Mouse (Mus musculus) forebrain, postnatal 0 days (tissue): ENCODE measurements around the gene Slco4c1. TPM values are rescaled to one million over a fixed set of nuclear protein-coding genes. Genes with fewer than 3 reads are reported as not detected.
A peak's percentile ranks its signal among the peaks of the same experiment; 100 is the strongest.

Experiments
- ATAC-seq: fragments of 200-750 bp; cut with Nextera tagmentation; 2 replicates; pipeline ENCODE4 v1.8.0; 2017; ENCODE audit warnings: mild to moderate bottlenecking, moderate library complexity
- DNase-seq: peaks from one replicate; pipeline ENCODE4 v3.0.0-alpha.2; 2015
- H3K27ac ChIP-seq: fragments of 300-500 bp; sonication (generic); 2 replicates; pipeline ENCODE4 v1.5.1; 2014; ENCODE audit warnings: low read depth, mild to moderate bottlenecking, antibody characterized with exemption, low read length, moderate library complexity, mixed read lengths
- H3K27me3 ChIP-seq: fragments of 300-500 bp; sonication (generic); 2 replicates; pipeline ENCODE4 v1.6.1; 2014; ENCODE audit warnings: mild to moderate bottlenecking, low read length, mixed read lengths; ENCODE audit not compliant: insufficient read depth
- H3K36me3 ChIP-seq: fragments of 300-500 bp; sonication (generic); 2 replicates; pipeline ENCODE4 v1.6.1; 2014; ENCODE audit warnings: mild to moderate bottlenecking, moderate library complexity; ENCODE audit not compliant: insufficient read depth
- H3K4me1 ChIP-seq: fragments of 300-500 bp; sonication (generic); 2 replicates; pipeline ENCODE4 v1.6.1; 2014; ENCODE audit warnings: antibody characterized with exemption; ENCODE audit not compliant: insufficient read depth
- H3K4me2 ChIP-seq: fragments of 300-500 bp; sonication (generic); 2 replicates; pipeline ENCODE4 v1.6.1; 2014; ENCODE audit warnings: low read depth, mild to moderate bottlenecking, moderate library complexity
- H3K4me3 ChIP-seq: fragments of 300-500 bp; sonication (generic); 2 replicates; pipeline ENCODE4 v1.5.1; 2014; ENCODE audit warnings: low read depth, low read length, mixed read lengths
- H3K9ac ChIP-seq: fragments of 300-500 bp; sonication (generic); 2 replicates; pipeline ENCODE4 v1.6.1; 2014; ENCODE audit warnings: mild to moderate bottlenecking
- H3K9me3 ChIP-seq: fragments of 300-500 bp; sonication (generic); 2 replicates; pipeline ENCODE4 v1.6.1; 2016; ENCODE audit warnings: low read length
- CTCF ChIP-seq: sonication (generic); IDR thresholded peaks from 2 replicates; pipeline ENCODE4 v1.5.1; 2016; ENCODE audit warnings: antibody characterized with exemption, control low read depth, low read depth
- WGBS: fragments of 180-500 bp; shearing (Covaris S2); extraction: QIAGEN DNeasy Blood & Tissue Kit; methylation state at CpG from one replicate; pipeline ENCODE4 v1.1.7; 2014; 5-methylcytosine and 5-hydroxymethylcytosine counted together
- polyA plus RNA-seq: library from polyadenylated mRNA; unstranded; fragments of >200 nt; fragmentation: Nextera tagmentation; extraction: Ambion mirVana; gene quantifications from 2 replicates; pipeline ENCODE4 v1.2.1, GENCODE M21; 2015
- total RNA-seq: library from RNA; depleted of rRNA; stranded (reverse); fragments of >200 nt; gene quantifications from 2 replicates; pipeline ENCODE4 v1.2.3, GENCODE M21; 2014; rRNA removed

Gene Slco4c1
- total RNA-seq: 1.4 and 1.5 TPM in 2 replicates
- 0.62 and 0.63 TPM in 2 replicates for polyA plus RNA-seq

GRCm38 (mm10) chr1:96871528-96872360, at the start of gene Slco4c1:
Slco4c1 (minus strand) TSS chr1:96872171.
- H3K9me3 ChIP-seq: no peaks in the 10 kb centered on the region
- ATAC-seq (peak; percentile 83), DNase-seq (peak; percentile 38)
- peak within 1 kb of the TSS; percentile 60 for H3K4me3 ChIP-seq
- no peak for TF ChIP-seq CTCF
- no peak within 1 kb of the TSS for H3K27ac ChIP-seq
- peak within 1 kb of the TSS; percentile 68 for H3K9ac ChIP-seq
- 2% methylated on average over 40 of the region's 40 CpGs for WGBS
- no peaks in the 10 kb centered on the region for H3K36me3 ChIP-seq
- H3K27me3 ChIP-seq: no peaks in the 10 kb centered on the region
- no peaks in the 10 kb centered on the region for H3K4me1 ChIP-seq
- peak within 1 kb of the TSS; percentile 87 for H3K4me2 ChIP-seq

- H3K4me3 ChIP-seq: no peak overlapping the region
- no peaks in the 10 kb centered on the region for H3K36me3 ChIP-seq
- no peaks in the 10 kb centered on the region for H3K4me1 ChIP-seq
- TF ChIP-seq CTCF: no peak
- no peak overlapping the region for H3K9ac ChIP-seq
- H3K9me3 ChIP-seq: no peaks in the 10 kb centered on the region
- H3K4me2 ChIP-seq: no peak overlapping the region
- H3K27me3 ChIP-seq: no peaks in the 10 kb centered on the region
- no peak for DNase-seq
- no peak for ATAC-seq
- no peak overlapping the region for H3K27ac ChIP-seq
These were observed 45.4 kb upstream of the Slco4c1 start for GRCm38 (mm10) chr1:96917333-96917732.

- H3K9ac ChIP-seq: no peak overlapping the region
- H3K4me2 ChIP-seq: no peak overlapping the region
- no peaks in the 10 kb centered on the region for H3K27me3 ChIP-seq
- no peak for ATAC-seq
- H3K36me3 ChIP-seq: no peaks in the 10 kb centered on the region
- no peaks in the 10 kb centered on the region for H3K4me1 ChIP-seq
- no peak for TF ChIP-seq CTCF
- DNase-seq: no peak
- no peak overlapping the region for H3K4me3 ChIP-seq
- no peaks in the 10 kb centered on the region for H3K9me3 ChIP-seq
- H3K27ac ChIP-seq: no peak overlapping the region
These were observed 11.8 kb upstream of the Slco4c1 start for GRCm38 (mm10) chr1:96883788-96884187.

- Histone ChIP-seq H3K4me3 (no peak overlapping the region), H3K4me1 (no peaks in the 10 kb centered on the region), H3K9ac (no peak overlapping the region), H3K4me2 (no peak overlapping the region), H3K27me3 (no peaks in the 10 kb centered on the region), H3K27ac (no peak overlapping the region), H3K9me3 (no peaks in the 10 kb centered on the region), H3K36me3 (no peaks in the 10 kb centered on the region)
- no peak for TF ChIP-seq CTCF
- no peak for ATAC-seq
- DNase-seq: no peak
- WGBS: 87% methylated on average over 1 of the region's 1 CpGs
These were observed 6.6 kb upstream of the Slco4c1 start for GRCm38 (mm10) chr1:96878572-96878971.

- Histone ChIP-seq H3K9me3 (no peaks in the 10 kb centered on the region), H3K4me1 (no peaks in the 10 kb centered on the region), H3K4me2 (no peak overlapping the region), H3K9ac (no peak overlapping the region), H3K4me3 (no peak overlapping the region), H3K27me3 (no peaks in the 10 kb centered on the region), H3K36me3 (no peaks in the 10 kb centered on the region), H3K27ac (no peak overlapping the region)
- DNase-seq (no peak), ATAC-seq (no peak)
- no peak for TF ChIP-seq CTCF
- WGBS: 81% methylated on average over 1 of the region's 1 CpGs
These were observed 4.1 kb upstream of the Slco4c1 start for GRCm38 (mm10) chr1:96876076-96876475.

- no peak overlapping the region for H3K9ac ChIP-seq
- H3K4me2 ChIP-seq: no peak overlapping the region
- ATAC-seq: no peak
- WGBS: 61% methylated on average over 1 of the region's 1 CpGs
- H3K36me3 ChIP-seq: no peaks in the 10 kb centered on the region
- no peak overlapping the region for H3K4me3 ChIP-seq
- TF ChIP-seq CTCF: no peak
- H3K27ac ChIP-seq: no peak overlapping the region
- H3K27me3 ChIP-seq: no peaks in the 10 kb centered on the region
- H3K9me3 ChIP-seq: no peaks in the 10 kb centered on the region
- H3K4me1 ChIP-seq: no peaks in the 10 kb centered on the region
- no peak for DNase-seq
These were observed 2.7 kb upstream of the Slco4c1 start for GRCm38 (mm10) chr1:96874636-96875035.

GRCm38 (mm10) chr1:96872361-96872693, 356 bp upstream of the Slco4c1 start:
- Histone ChIP-seq H3K4me2 (peak overlapping the region; percentile 87), H3K27me3 (no peaks in the 10 kb centered on the region), H3K9me3 (no peaks in the 10 kb centered on the region), H3K36me3 (no peaks in the 10 kb centered on the region), H3K27ac (no peak overlapping the region), H3K4me1 (no peaks in the 10 kb centered on the region), H3K9ac (peak overlapping the region; percentile 68), H3K4me3 (peak overlapping the region; percentile 60)
- WGBS: 6% methylated on average over 10 of the region's 10 CpGs
- no peak for TF ChIP-seq CTCF
- DNase-seq: no peak
- no peak for ATAC-seq
